Mouse (Mus musculus): ENCODE measurements at regions not wholly inside any gene's neighbourhood (a gene's known extent, or its start where the extent isn't known, plus 50 kb on each side); places are given as distances from the start of the nearest gene placed in this dataset.
"Not testable (repeated sequence)": the region's sequence is repeated elsewhere in the genome, so short reads cannot be mapped to it uniquely, and the experiment has no call there.

DNA sequence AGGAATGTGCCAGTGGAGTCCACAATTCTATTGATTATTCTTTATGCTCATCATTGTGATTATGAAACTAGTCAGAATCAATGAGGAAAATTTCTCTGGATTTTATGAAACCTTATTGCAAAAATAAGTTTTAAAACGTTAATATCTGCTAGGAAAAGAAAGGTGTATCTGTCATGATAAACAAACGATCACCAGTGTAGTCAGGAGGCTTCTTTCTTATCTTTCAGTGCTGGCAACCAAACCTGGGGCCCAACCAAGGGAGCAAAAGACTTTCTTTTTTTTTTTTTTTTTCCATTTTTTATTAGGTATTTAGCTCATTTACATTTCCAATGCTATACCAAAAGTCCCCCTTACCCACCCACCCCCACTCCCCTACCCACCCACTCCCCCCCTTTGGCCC lies 82.7 kb downstream of the Ogfrl1 start:
- TF ChIP-seq CTCF (IDR thresholded peaks at IDR 0.05; ENCODE audit: control insufficient read depth, insufficient read depth, low read length); POLR2A (IDR thresholded peaks at IDR 0.05; ENCODE audit: borderline replicate concordance, control insufficient read depth, low read depth, low read length): not testable (repeated sequence)

Data from bone marrow, adult 2 months (tissue).